ENCODE assay signal across 27 mouse cellular contexts in genomic region chr10:126485129-126485528, GRCm38 (mm10).
DNase-seq lines count a peak whose midpoint lies in the region; ATAC-seq and TF ChIP-seq lines count a peak whose summit lies in the region.
"Had no signal": no experiment of that assay in that cellular context is flagged by ENCODE, and none has a peak within 500 bp of the region (broad histone marks: within the 10 kb centered on the region; RNA-seq: fewer than 3 reads in every experiment).

No protein-coding gene starts in this region.

- H3K4me2 ChIP-seq in hindbrain, embryonic 16.5 days (ENCODE audit: low read length) = no peak overlapping the region
- H3K4me2 ChIP-seq: embryonic facial prominence, embryonic 12.5 days; embryonic facial prominence, embryonic 15.5 days; heart, embryonic 12.5 days; heart, embryonic 15.5 days; hindbrain, embryonic 13.5 days had no signal

- peak overlapping the region; percentile 75 for H3K27ac ChIP-seq in left cerebral cortex, adult 2 months
- H3K27ac ChIP-seq in thymus, adult 2 months (ENCODE audit: control insufficient read depth, insufficient read depth, low read length) = no peak overlapping the region
- H3K27ac ChIP-seq in hindbrain, embryonic 16.5 days (ENCODE audit: low read depth, low read length) = no peak overlapping the region
- H3K27ac ChIP-seq: embryonic facial prominence, embryonic 12.5 days; embryonic facial prominence, embryonic 15.5 days; heart, embryonic 15.5 days; hindbrain, embryonic 10.5 days; hindbrain, embryonic 13.5 days; hindbrain, postnatal 0 days had no signal

- H3K4me3 ChIP-seq in left cerebral cortex, adult 2 months = no peak overlapping the region
- no peak overlapping the region for H3K4me3 ChIP-seq in thymus, adult 2 months (ENCODE audit: control insufficient read depth, insufficient read depth, low read length)
- H3K4me3 ChIP-seq in hindbrain, embryonic 16.5 days (ENCODE audit: low read length) = no peak overlapping the region
- H3K4me3 ChIP-seq: embryonic facial prominence, embryonic 12.5 days; embryonic facial prominence, embryonic 15.5 days; heart, embryonic 12.5 days; heart, embryonic 15.5 days; hindbrain, embryonic 10.5 days; hindbrain, embryonic 13.5 days had no signal

- no peak for TF ChIP-seq CTCF in left cerebral cortex, adult 2 months (IDR thresholded peaks at IDR 0.05)
- no peak for TF ChIP-seq CTCF in thymus, adult 2 months (IDR thresholded peaks at IDR 0.05; ENCODE audit: borderline replicate concordance, control insufficient read depth, extremely low read depth, insufficient read depth, low read length, poor library complexity)

- H3K36me3 ChIP-seq in thymus, adult 2 months (ENCODE audit: control insufficient read depth, insufficient read depth, low read length) = no peaks in the 10 kb centered on the region
- no peaks in the 10 kb centered on the region for H3K36me3 ChIP-seq in hindbrain, embryonic 16.5 days (ENCODE audit: control insufficient read depth, insufficient read depth, low read length)
- H3K36me3 ChIP-seq: embryonic facial prominence, embryonic 12.5 days; embryonic facial prominence, embryonic 15.5 days; heart, embryonic 12.5 days; heart, embryonic 15.5 days; hindbrain, embryonic 10.5 days; hindbrain, embryonic 13.5 days had no signal

- no peak for DNase-seq in frontal cortex, postnatal 25 days (ENCODE audit: low spot score in 2 of 2)
- peak in 1 of 2 experiments; percentile 17 for DNase-seq in left cerebral cortex, adult 2 months (ENCODE audit: extremely low spot score in 1 of 2, low spot score in 2 of 2)
- no peak for DNase-seq in left cerebral cortex, postnatal 10 days (ENCODE audit: extremely low spot score in 1 of 2, low spot score in 2 of 2)
- peak; percentile 17 to 20 for DNase-seq in right cerebral cortex, adult 2 months (ENCODE audit: low spot score in 2 of 2)
- no peak for DNase-seq in right cerebral cortex, postnatal 14 days
- no peak for DNase-seq in thymus, adult 2 months
- DNase-seq: adrenal gland, adult 8-10 months; adrenal gland, postnatal 25 days; cerebellum, adult 18-20 months; cerebellum, adult 9-10 months; cerebellum, postnatal 14 days; forebrain, postnatal 0 days; gastrocnemius, postnatal 25 days; heart, adult 18-20 months; heart, postnatal 10 days; heart, postnatal 36 days had no signal

- 0 out of 2 replicates have a peak, but pooled peaks cover 3% of the 10 kb centered on the region for H3K9me3 ChIP-seq in hindbrain, embryonic 16.5 days (ENCODE audit: control insufficient read depth, low read length)
- H3K9me3 ChIP-seq: embryonic facial prominence, embryonic 12.5 days; embryonic facial prominence, embryonic 15.5 days; heart, embryonic 15.5 days; hindbrain, embryonic 10.5 days had no signal

- WGBS in thymus, adult 2 months = 95% methylated on average over 7 of the region's 7 CpGs
- WGBS in hindbrain, embryonic 16.5 days = 72% methylated on average over 7 of the region's 7 CpGs

- no peaks in the 10 kb centered on the region for H3K4me1 ChIP-seq in thymus, adult 2 months (replicated peaks; ENCODE audit: control insufficient read depth, insufficient read depth, low read length)
- no peaks in the 10 kb centered on the region for H3K4me1 ChIP-seq in hindbrain, embryonic 16.5 days (ENCODE audit: control insufficient read depth, insufficient read depth, low read depth, low read length)
- H3K4me1 ChIP-seq: embryonic facial prominence, embryonic 12.5 days; embryonic facial prominence, embryonic 15.5 days; heart, embryonic 12.5 days; heart, embryonic 15.5 days; hindbrain, embryonic 10.5 days; hindbrain, embryonic 13.5 days had no signal

- ATAC-seq in frontal cortex, adult (ENCODE audit: low TSS enrichment) = peak; percentile 91
- ATAC-seq in hindbrain, embryonic 16.5 days = no peak
- ATAC-seq: activated CD4-positive, CD25-positive, alpha-beta regulatory T cell, adult 4 months; forebrain, embryonic 14.5 days; forebrain, postnatal 0 days; hindbrain, postnatal 0 days had no signal

- no peaks in the 10 kb centered on the region for H3K27me3 ChIP-seq in thymus, adult 2 months (ENCODE audit: control insufficient read depth, insufficient read depth, low read length)
- H3K27me3 ChIP-seq in hindbrain, embryonic 16.5 days (replicated peaks; ENCODE audit: control insufficient read depth, insufficient read depth, low read length) = no peaks in the 10 kb centered on the region
- H3K27me3 ChIP-seq: embryonic facial prominence, embryonic 12.5 days; embryonic facial prominence, embryonic 15.5 days; heart, embryonic 12.5 days; heart, embryonic 15.5 days; hindbrain, embryonic 13.5 days had no signal

- no peak overlapping the region for H3K9ac ChIP-seq in hindbrain, embryonic 16.5 days (ENCODE audit: low read depth, low read length)
- H3K9ac ChIP-seq: embryonic facial prominence, embryonic 12.5 days; embryonic facial prominence, embryonic 15.5 days; forebrain, postnatal 0 days; heart, embryonic 12.5 days; heart, embryonic 15.5 days; hindbrain, embryonic 13.5 days had no signal

- intact Hi-C loops in left cerebral cortex, adult 2 months (cut with DNase I) = loop anchor here (1.0 kb wide), 1 partner anchor 360 kb away; no protein-coding TSS in a partner anchor
- intact Hi-C loops in left cerebral cortex, postnatal 10 days (cut with DNase I) = no loop called here

- no peak for TF ChIP-seq POLR2A in thymus, adult 2 months (IDR thresholded peaks at IDR 0.05; ENCODE audit: control insufficient read depth, extremely low read depth, insufficient read depth, low read length, poor library complexity)

Comparison
In these comparisons a context has a peak if more than half of its experiments do, and no peak if none do; other contexts are left out.
1. DNase-seq: peak in right cerebral cortex, adult 2 months (2 of 2); none in frontal cortex, postnatal 25 days (0 of 2), left cerebral cortex, postnatal 10 days (0 of 2), right cerebral cortex, postnatal 14 days (single experiment) and thymus, adult 2 months (single experiment).